Mouse (Mus musculus) kidney, adult 2 months (tissue): ENCODE results near the gene Ccdc65. TPM values are rescaled to one million over a fixed set of nuclear protein-coding genes. Genes with fewer than 3 reads are reported as not detected.

ENCODE experiments used
- DNase-seq: peaks from one replicate; pipeline ENCODE4 v3.0.0; 2021
- H3K27ac ChIP-seq: fragments of 200-500 bp; 2 replicates; pipeline ENCODE4 v1.5.1; 2012; ENCODE audit warnings: low read depth, low read length, control low read depth, inconsistent platforms; ENCODE audit not compliant: insufficient read depth
- H3K27me3 ChIP-seq: fragments of 200-500 bp; replicated peaks from 2 replicates; pipeline ENCODE4 v1.6.1; 2012; ENCODE audit warnings: mild to moderate bottlenecking, moderate library complexity, low read length, inconsistent platforms; ENCODE audit not compliant: control insufficient read depth, insufficient read depth
- H3K36me3 ChIP-seq: fragments of 200-500 bp; 2 replicates; pipeline ENCODE4 v1.6.1; 2012; ENCODE audit warnings: mild to moderate bottlenecking, moderate library complexity, low read length, inconsistent platforms; ENCODE audit not compliant: control insufficient read depth, insufficient read depth
- H3K4me1 ChIP-seq: fragments of 200-500 bp; 2 replicates; pipeline ENCODE4 v1.6.1; 2011; ENCODE audit warnings: low read length; ENCODE audit not compliant: control insufficient read depth, insufficient read depth
- H3K4me3 ChIP-seq: fragments of 200-500 bp; 2 replicates; pipeline ENCODE4 v1.5.1; 2011; ENCODE audit warnings: mild to moderate bottlenecking, low read depth, low read length, control low read depth; ENCODE audit not compliant: insufficient read depth
- CTCF ChIP-seq: fragments of 200-500 bp; conservative IDR thresholded peaks from 2 replicates; pipeline ENCODE4 v1.5.1; 2011; ENCODE audit warnings: low read depth, mild to moderate bottlenecking, control low read depth, low read length, moderate library complexity, mixed read lengths; ENCODE audit not compliant: insufficient read depth, insufficient read length
- POLR2A ChIP-seq: fragments of 200-500 bp; IDR thresholded peaks from one replicate; pipeline ENCODE4 v1.6.1; 2011; ENCODE audit warnings: low read depth, low read length, control low read depth
- WGBS: fragments of 180-500 bp; shearing (Covaris S2); methylation state at CpG from one replicate; pipeline ENCODE4 v1.1.7; 2018; 5-methylcytosine and 5-hydroxymethylcytosine counted together
- polyA plus RNA-seq: library from polyadenylated mRNA; depleted of rRNA; stranded (reverse); fragments of >200 nt; gene quantifications from 2 replicates; pipeline ENCODE4 v1.2.3, GENCODE M21; 2012

The Ccdc65 gene
- polyA plus RNA-seq, 1 experiment, result 0.42 TPM

GRCm38 (mm10) chr15:98753021-98753423, 45.0 kb downstream of the Ccdc65 start:
- Histone ChIP-seq H3K4me3 (no peak overlapping the region), H3K27me3 (no peaks in the 10 kb centered on the region), H3K36me3 (no peaks in the 10 kb centered on the region), H3K4me1 (0 out of 2 replicates have a peak, but pooled peaks cover 4% of the 10 kb centered on the region), H3K27ac (no peak overlapping the region)
- WGBS, result 79% methylated on average over 8 of the region's 8 CpGs
- TF ChIP-seq CTCF (no peak), POLR2A (no peak)
- no peak for DNase-seq

- WGBS, result 90% methylated on average over 2 of the region's 2 CpGs
- no peaks in the 10 kb centered on the region for H3K36me3 ChIP-seq
- TF ChIP-seq POLR2A (no peak), CTCF (no peak)
- no peak overlapping the region for H3K27ac ChIP-seq
- H3K27me3 ChIP-seq, result no peaks in the 10 kb centered on the region
- no peak overlapping the region for H3K4me3 ChIP-seq
- no peaks in the 10 kb centered on the region for H3K4me1 ChIP-seq
- DNase-seq, result no peak
Observed at GRCm38 (mm10) chr15:98754125-98754524, 46.1 kb downstream of the Ccdc65 start.

GRCm38 (mm10) chr15:98762201-98762621, 54.2 kb downstream of the Ccdc65 start:
- DNase-seq, result peak; percentile 86
- WGBS, result 1% methylated on average over 23 of the region's 24 CpGs
- TF ChIP-seq POLR2A (no peak), CTCF (no peak)
- Histone ChIP-seq H3K4me1 (peaks cover 7% of the 10 kb centered on the region; the same call in 1 of the 2 replicates), H3K4me3 (peak overlapping the region; percentile 93), H3K27ac (peak overlapping the region; percentile 54; the same call in 1 of the 2 replicates), H3K27me3 (no peaks in the 10 kb centered on the region), H3K36me3 (no peaks in the 10 kb centered on the region)

- peak; percentile 98 for DNase-seq
- peak within 1 kb of the TSS; percentile 54 for H3K27ac ChIP-seq
- no peaks in the 10 kb centered on the region for H3K27me3 ChIP-seq
- H3K4me3 ChIP-seq, result peak within 1 kb of the TSS; percentile 93
- H3K36me3 ChIP-seq, result no peaks in the 10 kb centered on the region
- peaks cover 7% of the 10 kb centered on the region; the same call in 1 of the 2 replicates for H3K4me1 ChIP-seq
- TF ChIP-seq POLR2A, result no peak
- TF ChIP-seq CTCF, result no peak
- 1% methylated on average over 71 of the region's 76 CpGs for WGBS
Observed at GRCm38 (mm10) chr15:98762670-98763529, 54.9 kb downstream of the Ccdc65 start, which contains the start of gene Arf3. Gene Arf3 (minus strand): TSS chr15:98763214.

- H3K27me3 ChIP-seq, result no peaks in the 10 kb centered on the region
- TF ChIP-seq CTCF (no peak), POLR2A (no peak)
- no peak for DNase-seq
- no peak overlapping the region for H3K27ac ChIP-seq
- 65% methylated on average over 4 of the region's 4 CpGs for WGBS
- peaks cover 7% of the 10 kb centered on the region; the same call in 1 of the 2 replicates for H3K4me1 ChIP-seq
- no peaks in the 10 kb centered on the region for H3K36me3 ChIP-seq
- H3K4me3 ChIP-seq, result no peak overlapping the region
Observed at GRCm38 (mm10) chr15:98765929-98766328, 57.9 kb downstream of the Ccdc65 start.

DNA sequence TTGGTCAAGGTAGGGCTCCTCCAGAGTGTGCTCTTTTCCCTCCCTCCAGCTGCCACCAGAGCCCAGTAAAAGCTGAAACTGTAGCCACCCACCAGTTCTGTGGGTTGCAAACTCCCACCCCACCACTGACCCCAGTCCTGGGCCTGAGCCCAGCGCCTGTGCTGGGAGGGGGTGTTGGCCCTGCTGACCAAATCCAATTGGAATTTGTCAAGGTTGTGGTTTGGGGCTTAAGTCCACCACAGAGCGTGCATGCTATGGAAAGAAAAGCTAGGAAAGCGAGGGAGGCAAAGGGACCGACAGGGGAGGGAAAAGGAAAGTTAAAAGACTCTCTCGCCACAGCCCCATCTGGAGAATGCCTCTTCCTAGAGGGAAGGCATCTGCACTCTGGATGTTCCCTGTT, 60.3 kb downstream of the Ccdc65 start:
- WGBS, result 63% methylated on average over 5 of the region's 5 CpGs
- Histone ChIP-seq H3K27ac (no peak overlapping the region), H3K27me3 (no peaks in the 10 kb centered on the region), H3K4me3 (no peak overlapping the region), H3K4me1 (0 out of 2 replicates have a peak, but pooled peaks cover 8% of the 10 kb centered on the region), H3K36me3 (no peaks in the 10 kb centered on the region)
- DNase-seq, result no peak
- TF ChIP-seq POLR2A (no peak), CTCF (no peak)

GRCm38 (mm10) chr15:98771813-98772425, 63.9 kb downstream of the Ccdc65 start:
- TF ChIP-seq POLR2A (no peak), CTCF (no peak)
- H3K27ac ChIP-seq, result no peak overlapping the region
- H3K4me1 ChIP-seq, result peaks cover 6% of the 10 kb centered on the region; the same call in 1 of the 2 replicates
- no peaks in the 10 kb centered on the region for H3K36me3 ChIP-seq
- H3K4me3 ChIP-seq, result peak overlapping the region; percentile 41
- WGBS, result 29% methylated on average over 12 of the region's 12 CpGs
- peaks cover 4% of the 10 kb centered on the region; the same call in 1 of the 2 replicates for H3K27me3 ChIP-seq
- no peak for DNase-seq
